Mouse (Mus musculus) neural tube, embryonic 11.5 days (tissue): ENCODE results near the gene Cdkn1b. TPM values are rescaled to one million over a fixed set of nuclear protein-coding genes. Genes with fewer than 3 reads are reported as not detected.

Source experiments
- ATAC-seq: fragments of 200-750 bp; cut with Nextera tagmentation; 2 replicates; pipeline ENCODE4 v1.8.0; 2017; ENCODE audit warnings: moderate number of reproducible peaks, mild to moderate bottlenecking, moderate TSS enrichment, moderate library complexity; ENCODE audit not compliant: insufficient read depth, low FRiP score, low TSS enrichment
- DNase-seq: peaks from one replicate; pipeline ENCODE4 v3.0.0-alpha.2; 2015; ENCODE audit warnings: low spot score
- H3K27ac ChIP-seq: fragments of 300-500 bp; sonication (generic); 2 replicates; pipeline ENCODE4 v1.5.1; 2014; ENCODE audit warnings: low read depth, mild to moderate bottlenecking, low read length
- H3K27me3 ChIP-seq: fragments of 300-500 bp; sonication (generic); 2 replicates; pipeline ENCODE4 v1.6.1; 2014; ENCODE audit warnings: mild to moderate bottlenecking, low read length, mixed read lengths; ENCODE audit not compliant: control insufficient read depth, insufficient read depth
- H3K36me3 ChIP-seq: fragments of 300-500 bp; sonication (generic); 2 replicates; pipeline ENCODE4 v1.6.1; 2014; ENCODE audit warnings: mild to moderate bottlenecking, low read length, moderate library complexity, mixed read lengths; ENCODE audit not compliant: control insufficient read depth, insufficient read depth
- H3K4me1 ChIP-seq: fragments of 300-500 bp; sonication (generic); 2 replicates; pipeline ENCODE4 v1.6.1; 2014; ENCODE audit warnings: low read length, mixed read lengths; ENCODE audit not compliant: control insufficient read depth, insufficient read depth
- H3K4me2 ChIP-seq: fragments of 300-500 bp; sonication (generic); 2 replicates; pipeline ENCODE4 v1.6.1; 2014; ENCODE audit warnings: low read depth, mild to moderate bottlenecking, moderate library complexity
- H3K4me3 ChIP-seq: fragments of 300-500 bp; sonication (generic); 2 replicates; pipeline ENCODE4 v1.5.1; 2014; ENCODE audit warnings: low read depth, low read length
- H3K9ac ChIP-seq: fragments of 300-500 bp; sonication (generic); 2 replicates; pipeline ENCODE4 v1.6.1; 2014; ENCODE audit warnings: mild to moderate bottlenecking, low read length
- H3K9me3 ChIP-seq: fragments of 300-500 bp; sonication (generic); 2 replicates; pipeline ENCODE4 v1.6.1; 2016; ENCODE audit warnings: low read length; ENCODE audit not compliant: control insufficient read depth
- WGBS: fragments of 180-500 bp; shearing (Covaris S2); extraction: QIAGEN DNeasy Blood & Tissue Kit; methylation state at CpG from one replicate; pipeline ENCODE4 v1.1.7; 2014; 5-methylcytosine and 5-hydroxymethylcytosine counted together
- polyA plus RNA-seq: library from polyadenylated mRNA; unstranded; fragments of >200 nt; fragmentation: Nextera tagmentation; extraction: Ambion mirVana; gene quantifications from 2 replicates; pipeline ENCODE4 v1.2.1, GENCODE M21; 2014

Cdkn1b gene
- polyA plus RNA-seq, 1 experiment from 2014 or later, result 17.8 TPM

DNA sequence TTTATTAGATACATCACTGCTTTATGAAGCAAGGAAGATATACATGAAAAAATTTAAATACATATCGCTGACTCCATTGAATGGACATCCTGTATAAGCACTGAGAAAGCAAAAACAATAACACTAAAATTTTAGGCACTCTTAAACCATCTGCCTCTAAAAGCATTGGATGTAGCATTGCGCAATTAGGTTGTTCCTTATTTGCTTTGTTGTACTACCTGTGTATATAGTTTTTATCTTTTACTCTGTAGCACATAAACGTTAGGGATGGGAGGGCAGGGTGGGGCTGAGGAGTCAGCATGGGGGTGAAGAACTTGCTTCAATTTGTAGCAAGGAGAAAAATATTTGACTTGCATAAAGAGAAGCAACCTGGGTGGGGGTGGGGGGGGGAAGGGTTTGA is 4.1 kb downstream of the Cdkn1b start:
- Histone ChIP-seq H3K4me2 (no peak overlapping the region), H3K27me3 (no peaks in the 10 kb centered on the region), H3K36me3 (no peaks in the 10 kb centered on the region), H3K4me3 (no peak overlapping the region), H3K9me3 (no peaks in the 10 kb centered on the region), H3K4me1 (peaks cover 12% of the 10 kb centered on the region; the same call in 1 of the 2 replicates), H3K27ac (no peak overlapping the region), H3K9ac (no peak overlapping the region)
- 83% methylated on average over 3 of the region's 3 CpGs for WGBS
- DNase-seq, result no peak
- ATAC-seq, result no peak

DNA sequence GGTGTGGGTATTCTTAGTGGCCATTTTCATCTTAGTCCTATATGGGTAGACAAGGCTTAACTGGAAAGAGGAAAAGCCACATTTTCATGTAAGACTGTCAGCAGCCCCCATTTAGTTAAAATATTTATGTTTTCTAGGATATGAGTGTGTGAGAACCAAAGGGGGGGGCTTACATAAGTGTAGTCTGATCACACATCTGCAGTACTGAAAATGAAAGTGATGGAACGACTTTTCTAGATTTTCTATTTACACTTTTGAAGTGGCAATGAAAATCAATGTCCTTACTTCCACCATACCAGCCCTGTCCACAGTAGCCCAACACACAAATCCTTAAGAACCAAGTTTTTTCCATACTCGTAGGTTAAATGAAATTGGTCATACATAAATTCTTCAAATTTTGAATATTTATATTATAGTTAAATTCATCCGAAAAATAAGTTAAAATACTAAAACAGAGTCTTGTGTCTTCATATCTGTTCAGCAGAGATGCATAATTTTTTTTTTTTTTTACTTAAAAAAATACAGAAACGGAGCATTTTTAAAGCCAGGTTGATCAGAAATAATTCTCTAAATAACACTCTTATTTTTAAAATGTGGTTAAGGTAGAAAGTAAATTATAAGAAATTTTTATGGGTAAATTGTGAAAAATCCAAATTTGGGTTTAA is 5.6 kb downstream of the Cdkn1b start:
- no peak overlapping the region for H3K4me3 ChIP-seq
- H3K27ac ChIP-seq, result no peak overlapping the region
- 71% methylated on average over 4 of the region's 4 CpGs for WGBS
- ATAC-seq (no peak), DNase-seq (no peak)
- H3K27me3 ChIP-seq, result no peaks in the 10 kb centered on the region
- no peaks in the 10 kb centered on the region for H3K36me3 ChIP-seq
- no peaks in the 10 kb centered on the region for H3K9me3 ChIP-seq
- H3K4me2 ChIP-seq, result peak overlapping the region; percentile 14; the same call in 1 of the 2 replicates
- no peak overlapping the region for H3K9ac ChIP-seq
- peaks cover 12% of the 10 kb centered on the region; the same call in 1 of the 2 replicates for H3K4me1 ChIP-seq

DNA sequence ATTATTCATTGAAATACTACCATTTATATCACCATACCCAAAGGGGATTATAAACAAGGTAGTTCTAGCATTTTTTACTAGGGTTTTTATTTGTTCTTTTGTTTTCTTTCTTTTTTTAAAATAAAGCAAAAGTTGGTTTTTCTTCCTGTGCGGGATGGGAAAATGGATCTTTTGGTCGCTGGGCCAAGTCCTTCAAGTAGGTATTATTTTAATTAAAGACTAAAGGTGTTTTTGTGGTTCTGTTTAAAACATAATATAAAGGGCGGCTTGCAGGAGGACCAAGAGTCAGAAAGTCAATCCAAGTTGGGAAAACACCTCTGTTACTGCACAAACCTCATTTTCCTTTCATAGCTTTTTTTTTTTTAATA is 6.1 kb downstream of the Cdkn1b start:
- H3K9me3 ChIP-seq, result no peaks in the 10 kb centered on the region
- H3K27me3 ChIP-seq, result no peaks in the 10 kb centered on the region
- peak overlapping the region; percentile 48 for H3K4me3 ChIP-seq
- DNase-seq, result no peak
- ATAC-seq, result no peak
- WGBS, result 14% methylated on average over 3 of the region's 3 CpGs
- no peaks in the 10 kb centered on the region for H3K36me3 ChIP-seq
- peak overlapping the region; percentile 77 for H3K9ac ChIP-seq
- H3K27ac ChIP-seq, result peak overlapping the region; percentile 98
- H3K4me2 ChIP-seq, result peak overlapping the region; percentile 94
- peaks cover 12% of the 10 kb centered on the region; the same call in 1 of the 2 replicates for H3K4me1 ChIP-seq

DNA sequence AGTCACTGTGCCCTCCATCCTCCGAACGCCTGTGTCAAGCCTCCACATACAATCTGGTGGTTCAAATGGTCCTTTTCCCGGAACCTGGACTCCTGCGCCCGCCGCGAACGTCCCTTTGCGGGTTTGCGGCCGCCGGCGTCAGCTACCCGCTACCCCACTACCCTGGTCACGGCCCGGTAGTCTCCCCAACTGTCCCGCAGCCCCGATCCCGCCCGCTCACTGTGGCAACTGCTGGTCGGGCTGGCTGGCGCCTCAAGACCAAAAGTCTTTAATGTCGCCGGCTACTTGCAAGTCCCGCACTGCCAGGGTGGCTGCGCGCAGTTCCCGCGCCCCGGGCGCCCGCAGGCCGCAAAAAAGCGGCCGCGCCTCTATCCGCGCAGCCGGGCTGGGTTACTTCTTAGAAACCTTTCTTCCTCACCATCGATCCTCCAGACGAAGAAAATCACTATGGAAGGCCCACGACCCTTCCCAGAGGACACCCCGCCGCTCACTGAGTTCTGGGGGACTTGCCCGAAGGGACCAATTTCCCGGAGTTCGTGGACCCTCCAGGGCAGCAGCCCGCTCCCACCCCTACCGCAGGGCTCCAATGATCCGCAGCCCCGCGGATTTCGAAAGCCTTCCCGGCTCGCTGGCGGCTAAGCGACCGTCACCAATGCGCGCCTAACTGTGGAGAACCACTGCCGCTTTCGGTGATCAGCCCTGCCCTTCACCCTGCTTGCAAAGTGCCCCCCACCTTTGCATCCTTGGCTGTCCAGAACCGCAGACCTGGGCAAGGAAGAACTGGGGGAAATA is 6.8 kb downstream of the Cdkn1b start:
- Histone ChIP-seq H3K4me2 (peak overlapping the region; percentile 94), H3K36me3 (no peaks in the 10 kb centered on the region), H3K9me3 (no peaks in the 10 kb centered on the region), H3K4me3 (peak overlapping the region; percentile 48), H3K9ac (peak overlapping the region; percentile 77), H3K27me3 (no peaks in the 10 kb centered on the region), H3K27ac (peak overlapping the region; percentile 98), H3K4me1 (peaks cover 9% of the 10 kb centered on the region; the same call in 1 of the 2 replicates)
- ATAC-seq, result peak; percentile 39
- under 1% methylated on average over 63 of the region's 63 CpGs for WGBS
- peak; percentile 84 for DNase-seq

DNA sequence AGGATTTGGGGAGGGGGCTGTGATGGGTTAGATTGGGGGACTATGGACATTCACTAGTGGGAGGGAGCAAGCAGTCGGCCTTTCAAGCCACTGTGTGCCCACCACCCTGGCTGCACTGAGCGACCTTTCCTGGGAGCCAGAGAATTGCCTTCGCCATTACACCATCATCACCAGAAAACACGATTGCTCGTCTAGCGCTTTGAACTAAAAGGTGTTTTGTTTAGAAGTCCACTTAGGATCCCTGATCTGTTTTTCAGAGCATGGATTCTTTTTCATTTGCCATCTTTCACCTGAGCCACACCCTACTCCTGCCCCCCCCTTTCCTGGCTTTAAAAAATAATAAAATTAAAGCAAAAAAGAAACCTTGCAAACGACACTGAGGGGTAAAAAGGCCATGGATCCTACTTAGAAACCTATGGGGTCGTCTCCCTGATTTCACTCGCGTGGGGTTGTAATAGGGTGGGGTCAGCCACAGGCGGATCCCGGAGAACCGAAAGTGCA is 7.4 kb downstream of the Cdkn1b start:
- Histone ChIP-seq H3K27me3 (no peaks in the 10 kb centered on the region), H3K36me3 (no peaks in the 10 kb centered on the region), H3K4me2 (peak overlapping the region; percentile 94), H3K9ac (peak overlapping the region; percentile 77), H3K9me3 (no peaks in the 10 kb centered on the region), H3K27ac (peak overlapping the region; percentile 98), H3K4me1 (peaks cover 3% of the 10 kb centered on the region; the same call in 1 of the 2 replicates), H3K4me3 (peak overlapping the region; percentile 48)
- DNase-seq (no peak), ATAC-seq (peak; percentile 18; the same call in 1 of the 2 replicates)
- under 1% methylated on average over 13 of the region's 13 CpGs for WGBS

DNA sequence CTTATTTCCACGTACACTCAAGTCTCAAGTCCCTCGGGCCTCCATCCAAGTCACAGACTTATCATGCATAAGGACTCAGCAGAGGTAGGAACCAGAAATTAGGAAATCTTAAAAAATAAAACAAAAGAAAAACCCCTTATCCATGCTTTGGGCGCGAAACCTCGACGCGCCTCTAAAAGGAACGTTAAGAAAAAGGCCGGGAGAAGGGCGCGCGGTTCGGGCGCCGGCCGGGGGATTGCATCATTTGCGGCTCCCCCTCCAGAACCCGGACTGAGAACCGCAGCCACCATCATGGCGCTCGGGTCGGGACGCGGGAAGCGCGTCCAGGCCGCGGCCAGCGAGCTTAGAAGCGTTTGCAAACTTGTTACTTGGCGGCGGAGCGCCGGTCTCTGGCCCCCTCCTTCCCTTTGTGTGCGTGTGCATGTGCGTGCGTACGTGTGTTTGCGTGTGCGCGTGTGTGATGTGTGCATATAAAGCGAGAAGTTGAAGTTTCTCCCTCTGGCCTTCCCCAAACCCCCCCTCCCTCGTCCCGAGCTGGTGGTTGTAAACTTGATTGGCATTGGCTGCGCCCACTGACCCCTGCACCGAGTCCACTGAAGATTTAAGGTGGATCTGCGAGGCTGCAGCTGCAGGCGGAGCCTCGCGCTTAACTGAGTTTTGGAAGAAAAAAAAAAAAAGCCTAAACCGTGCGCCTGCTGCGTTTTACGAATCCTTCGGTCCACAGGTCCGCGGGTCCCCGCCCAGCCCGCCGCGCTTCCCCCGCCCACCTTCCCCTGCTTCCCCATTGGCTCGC is 8.1 kb downstream of the Cdkn1b start:
- under 1% methylated on average over 63 of the region's 63 CpGs for WGBS
- Histone ChIP-seq H3K4me1 (no peaks in the 10 kb centered on the region; the same call in 1 of the 2 replicates), H3K27me3 (no peaks in the 10 kb centered on the region), H3K27ac (peak overlapping the region; percentile 98), H3K4me2 (peak overlapping the region; percentile 94), H3K9ac (peak overlapping the region; percentile 77), H3K36me3 (no peaks in the 10 kb centered on the region), H3K4me3 (peak overlapping the region; percentile 48), H3K9me3 (no peaks in the 10 kb centered on the region)
- DNase-seq (peak; percentile 92), ATAC-seq (peak; percentile 87)

DNA sequence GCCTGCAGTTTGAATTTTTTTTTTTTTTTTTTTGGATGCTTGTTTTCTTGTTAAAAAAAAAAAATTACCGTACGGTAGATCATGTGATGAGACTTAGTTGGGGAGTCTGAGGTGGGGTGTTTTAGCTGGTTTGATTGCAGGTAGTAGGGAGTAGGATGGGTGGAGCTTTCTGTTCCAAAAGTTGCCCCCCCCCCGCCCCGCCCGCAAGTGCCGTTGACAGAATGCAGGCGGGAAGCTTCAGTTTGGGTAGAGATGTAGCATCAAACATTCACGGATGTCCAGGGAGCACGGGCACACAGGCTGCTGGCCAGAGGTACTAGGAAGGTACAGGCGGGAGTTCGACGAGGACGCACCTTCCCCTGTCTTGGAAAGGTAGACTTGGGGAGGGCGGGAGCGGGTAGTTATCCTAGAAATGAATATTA is 8.7 kb downstream of the Cdkn1b start:
- peak overlapping the region; percentile 66 for H3K9ac ChIP-seq
- no peaks in the 10 kb centered on the region for H3K9me3 ChIP-seq
- no peaks in the 10 kb centered on the region for H3K27me3 ChIP-seq
- DNase-seq, result peak; percentile 43
- 1% methylated on average over 15 of the region's 15 CpGs for WGBS
- ATAC-seq, result peak; percentile 22
- peak overlapping the region; percentile 48 for H3K4me3 ChIP-seq
- no peaks in the 10 kb centered on the region for H3K36me3 ChIP-seq
- H3K27ac ChIP-seq, result 0 out of 2 replicates have a peak overlapping the region, but pooled peaks have one; percentile 23
- H3K4me2 ChIP-seq, result peak overlapping the region; percentile 94
- H3K4me1 ChIP-seq, result no peaks in the 10 kb centered on the region; the same call in 1 of the 2 replicates

DNA sequence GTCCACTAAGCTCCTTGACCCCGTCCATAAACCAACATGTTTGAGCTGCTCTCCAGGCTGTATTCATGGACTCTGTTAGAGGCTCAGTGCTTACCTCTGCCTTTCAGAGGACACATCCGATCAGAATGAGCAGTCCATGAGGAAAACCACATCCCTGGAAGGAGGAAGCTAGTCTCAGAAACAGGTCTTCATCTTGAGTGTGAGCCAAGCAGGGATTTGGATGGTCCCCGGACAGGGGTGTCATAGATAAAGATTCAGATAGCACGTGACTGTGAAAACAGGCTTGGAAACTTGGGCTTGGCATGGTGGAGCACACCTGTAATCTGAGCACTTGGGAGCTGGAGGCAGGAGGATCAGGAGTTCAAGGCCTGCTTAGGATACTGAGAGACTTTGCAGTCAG is 9.7 kb downstream of the Cdkn1b start:
- WGBS, result 59% methylated on average over 4 of the region's 4 CpGs
- H3K27me3 ChIP-seq, result no peaks in the 10 kb centered on the region
- peak overlapping the region; percentile 94 for H3K4me2 ChIP-seq
- H3K4me1 ChIP-seq, result no peaks in the 10 kb centered on the region; the same call in 1 of the 2 replicates
- ATAC-seq, result no peak
- H3K27ac ChIP-seq, result no peak overlapping the region
- DNase-seq, result no peak
- no peaks in the 10 kb centered on the region for H3K9me3 ChIP-seq
- H3K4me3 ChIP-seq, result peak overlapping the region; percentile 48
- no peaks in the 10 kb centered on the region for H3K36me3 ChIP-seq
- peak overlapping the region; percentile 44 for H3K9ac ChIP-seq
